Comparison of ENCODE assay signal across 13 mouse cellular contexts in the genomic region with DNA sequence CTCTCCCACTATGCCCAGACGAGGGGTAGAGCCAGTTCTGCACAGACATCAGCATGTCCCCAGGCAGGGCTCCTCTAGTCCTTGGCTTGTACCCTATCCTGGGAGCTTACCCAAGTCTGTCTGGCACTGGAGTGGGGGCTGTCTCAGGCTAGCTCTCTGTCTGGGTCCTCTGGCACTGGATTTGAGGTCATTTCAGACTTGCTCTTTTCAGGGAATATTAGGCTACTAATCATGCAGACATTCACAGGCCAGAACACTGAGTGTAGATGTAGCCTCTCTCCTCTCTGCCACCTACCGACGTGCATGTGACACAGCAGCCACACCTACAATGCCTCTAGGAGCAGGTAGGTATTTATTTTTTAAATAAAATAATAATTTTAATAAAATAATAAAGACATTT. TPM values are rescaled to one million over a fixed set of nuclear protein-coding genes. Genes with fewer than 3 reads are reported as not detected.
DNase-seq lines count a peak whose midpoint lies in the region; ATAC-seq and TF ChIP-seq lines count a peak whose summit lies in the region.
"Had no signal": no experiment of that assay in that cellular context is flagged by ENCODE, and none has a peak within 500 bp of the region (broad histone marks: within the 10 kb centered on the region; RNA-seq: fewer than 3 reads in every experiment).

No protein-coding gene starts in this region.

- WGBS in kidney, adult 2 months: 64% methylated on average over 3 of the region's 3 CpGs
- 69% methylated on average over 3 of the region's 3 CpGs for WGBS in kidney, embryonic 14.5 days
- WGBS in lung, embryonic 14.5 days: 62% methylated on average over 3 of the region's 3 CpGs
- WGBS in stomach, postnatal 0 days: 54% methylated on average over 3 of the region's 3 CpGs

- no peak overlapping the region for H3K4me3 ChIP-seq in kidney, adult 2 months (ENCODE audit: insufficient read depth, low read depth, low read length)
- H3K4me3 ChIP-seq in kidney, embryonic 14.5 days (ENCODE audit: low read length): no peak overlapping the region
- H3K4me3 ChIP-seq in lung, embryonic 14.5 days (ENCODE audit: low read depth, low read length): no peak overlapping the region
- no peak overlapping the region for H3K4me3 ChIP-seq in stomach, postnatal 0 days (ENCODE audit: low read depth, low read length)
- H3K4me3 ChIP-seq: embryonic facial prominence, embryonic 13.5 days; intestine, embryonic 15.5 days had no signal

- H3K9me3 ChIP-seq in kidney, embryonic 14.5 days (ENCODE audit: control insufficient read depth, low read length): no peaks in the 10 kb centered on the region
- H3K9me3 ChIP-seq in lung, embryonic 14.5 days (ENCODE audit: low read depth, low read length): peaks cover 4% of the 10 kb centered on the region; the same call in 1 of the 2 replicates
- no peaks in the 10 kb centered on the region for H3K9me3 ChIP-seq in stomach, postnatal 0 days (ENCODE audit: control insufficient read depth, low read length)
- H3K9me3 ChIP-seq: embryonic facial prominence, embryonic 13.5 days; intestine, embryonic 15.5 days had no signal

- no peak overlapping the region for H3K27ac ChIP-seq in kidney, adult 2 months (ENCODE audit: insufficient read depth, low read depth, low read length)
- H3K27ac ChIP-seq in kidney, embryonic 14.5 days (ENCODE audit: low read depth, low read length): no peak overlapping the region
- no peak overlapping the region for H3K27ac ChIP-seq in lung, embryonic 14.5 days (ENCODE audit: low read depth)
- no peak overlapping the region for H3K27ac ChIP-seq in stomach, postnatal 0 days (replicated peaks)
- H3K27ac ChIP-seq: embryonic facial prominence, embryonic 13.5 days; intestine, embryonic 15.5 days had no signal

- no peak for TF ChIP-seq POLR2A in kidney, adult 2 months (IDR thresholded peaks at IDR 0.05; ENCODE audit: low read depth, low read length)

- peak; percentile 34 to 61 for DNase-seq in cerebellum, postnatal 10 days
- DNase-seq in cerebellum, adult 9-11 months: no peak
- DNase-seq in kidney, adult 2 months: peak; percentile 4
- DNase-seq in lung, embryonic 14.5 days: no peak
- DNase-seq in lung, postnatal 25 days (ENCODE audit: low spot score): no peak
- DNase-seq in stomach, postnatal 0 days (ENCODE audit: low spot score): no peak
- DNase-seq in layer of hippocampus, adult 9-10 months (ENCODE audit: low spot score): no peak
- DNase-seq: B cell, adult 2 months; heart, postnatal 4 days; retina, postnatal 1 day had no signal

- H3K9ac ChIP-seq in kidney, embryonic 14.5 days (ENCODE audit: low read depth, low read length): no peak overlapping the region
- H3K9ac ChIP-seq in lung, embryonic 14.5 days: no peak overlapping the region
- no peak overlapping the region for H3K9ac ChIP-seq in stomach, postnatal 0 days (ENCODE audit: low read length)
- H3K9ac ChIP-seq: embryonic facial prominence, embryonic 13.5 days; intestine, embryonic 15.5 days had no signal

- H3K4me2 ChIP-seq in kidney, embryonic 14.5 days (replicated peaks; ENCODE audit: low read depth, low read length): no peak overlapping the region
- H3K4me2 ChIP-seq in lung, embryonic 14.5 days: no peak overlapping the region
- no peak overlapping the region for H3K4me2 ChIP-seq in stomach, postnatal 0 days (replicated peaks; ENCODE audit: low read depth)
- H3K4me2 ChIP-seq: embryonic facial prominence, embryonic 13.5 days; intestine, embryonic 15.5 days had no signal

- no peaks in the 10 kb centered on the region for H3K36me3 ChIP-seq in kidney, adult 2 months (ENCODE audit: control insufficient read depth, insufficient read depth, low read length)
- H3K36me3 ChIP-seq in kidney, embryonic 14.5 days (ENCODE audit: control insufficient read depth, insufficient read depth, low read length): no peaks in the 10 kb centered on the region
- no peaks in the 10 kb centered on the region for H3K36me3 ChIP-seq in lung, embryonic 14.5 days (ENCODE audit: insufficient read depth)
- no peaks in the 10 kb centered on the region for H3K36me3 ChIP-seq in stomach, postnatal 0 days (ENCODE audit: control insufficient read depth, insufficient read depth, low read length)
- H3K36me3 ChIP-seq: embryonic facial prominence, embryonic 13.5 days; intestine, embryonic 15.5 days had no signal

- no peaks in the 10 kb centered on the region for H3K27me3 ChIP-seq in kidney, adult 2 months (replicated peaks; ENCODE audit: control insufficient read depth, insufficient read depth, low read length)
- no peaks in the 10 kb centered on the region for H3K27me3 ChIP-seq in kidney, embryonic 14.5 days (ENCODE audit: control insufficient read depth, insufficient read depth, low read length)
- no peaks in the 10 kb centered on the region for H3K27me3 ChIP-seq in lung, embryonic 14.5 days (ENCODE audit: insufficient read depth, low read length)
- H3K27me3 ChIP-seq in stomach, postnatal 0 days (ENCODE audit: control insufficient read depth, insufficient read depth, low read length): no peaks in the 10 kb centered on the region
- H3K27me3 ChIP-seq: embryonic facial prominence, embryonic 13.5 days; intestine, embryonic 15.5 days had no signal

- no peak for ATAC-seq in kidney, embryonic 14.5 days (ENCODE audit: low FRiP score, low TSS enrichment)
- ATAC-seq in lung, embryonic 14.5 days (ENCODE audit: insufficient read depth): no peak
- 0 out of 2 replicates have a peak, but pooled peaks have one; percentile 42 for ATAC-seq in stomach, postnatal 0 days (ENCODE audit: low FRiP score, low TSS enrichment)
- ATAC-seq: intestine, embryonic 15.5 days had no signal

- H3K4me1 ChIP-seq in kidney, adult 2 months (ENCODE audit: control insufficient read depth, insufficient read depth, low read length): peaks cover 4% of the 10 kb centered on the region; the same call in 1 of the 2 replicates
- H3K4me1 ChIP-seq in kidney, embryonic 14.5 days (ENCODE audit: control insufficient read depth, insufficient read depth, low read length): no peaks in the 10 kb centered on the region
- no peaks in the 10 kb centered on the region for H3K4me1 ChIP-seq in lung, embryonic 14.5 days (ENCODE audit: insufficient read depth)
- no peaks in the 10 kb centered on the region for H3K4me1 ChIP-seq in stomach, postnatal 0 days (replicated peaks; ENCODE audit: control insufficient read depth, insufficient read depth)
- H3K4me1 ChIP-seq: intestine, embryonic 15.5 days had no signal

- peak; percentile 47 for TF ChIP-seq CTCF in kidney, adult 2 months (conservative IDR thresholded peaks at IDR 0.05; ENCODE audit: insufficient read depth, insufficient read length, low read depth, low read length)
- 0 out of 2 replicates have a peak, but pooled peaks have one; percentile 16 for TF ChIP-seq CTCF in lung, embryonic 14.5 days (IDR thresholded peaks at IDR 0.05; ENCODE audit: low read depth)
- peak; percentile 55 for TF ChIP-seq CTCF in stomach, postnatal 0 days (IDR thresholded peaks at IDR 0.05; ENCODE audit: low read depth)

- no peak for TF ChIP-seq EP300 in stomach, postnatal 0 days (optimal IDR thresholded peaks at IDR 0.05)

RNA-seq across cellular contexts. Expression of a gene that starts 53.3 kb away (rescaled TPM):
- polyA plus RNA-seq in kidney, adult 2 months (2012; rRNA removed): 55.2 and 61.9 TPM in 2 replicates
- polyA plus RNA-seq in kidney, embryonic 14.5 days (2014; fragmentation: Nextera tagmentation; extraction: Ambion mirVana): 30.0 and 45.7 TPM in 2 replicates
- polyA plus RNA-seq in lung, embryonic 14.5 days (2014; fragmentation: Nextera tagmentation; extraction: Ambion mirVana): 40.0 and 47.8 TPM in 2 replicates
- 104 and 110 TPM in 2 replicates for polyA plus RNA-seq in stomach, postnatal 0 days (2015; fragmentation: Nextera tagmentation; extraction: Ambion mirVana)

Comparison
In these comparisons a context has a peak if more than half of its experiments do, and no peak if none do; other contexts are left out.
1. DNase-seq: peak in cerebellum, postnatal 10 days (2 of 2) and kidney, adult 2 months (single experiment); none in cerebellum, adult 9-11 months (single experiment), lung, embryonic 14.5 days (single experiment), lung, postnatal 25 days (single experiment), stomach, postnatal 0 days (single experiment) and layer of hippocampus, adult 9-10 months (single experiment).
2. Peak in every context shown above with its lines, with median percentiles within 50 percentile points of each other: CTCF ChIP-seq.